Mouse (Mus musculus): ENCODE data around the gene Mlycd. TPM values are rescaled to one million over a fixed set of nuclear protein-coding genes. Genes with fewer than 3 reads are reported as not detected.

Mlycd gene
- polyA plus RNA-seq, 1 experiment from 2014 or later, result 21.9 TPM

DNA sequence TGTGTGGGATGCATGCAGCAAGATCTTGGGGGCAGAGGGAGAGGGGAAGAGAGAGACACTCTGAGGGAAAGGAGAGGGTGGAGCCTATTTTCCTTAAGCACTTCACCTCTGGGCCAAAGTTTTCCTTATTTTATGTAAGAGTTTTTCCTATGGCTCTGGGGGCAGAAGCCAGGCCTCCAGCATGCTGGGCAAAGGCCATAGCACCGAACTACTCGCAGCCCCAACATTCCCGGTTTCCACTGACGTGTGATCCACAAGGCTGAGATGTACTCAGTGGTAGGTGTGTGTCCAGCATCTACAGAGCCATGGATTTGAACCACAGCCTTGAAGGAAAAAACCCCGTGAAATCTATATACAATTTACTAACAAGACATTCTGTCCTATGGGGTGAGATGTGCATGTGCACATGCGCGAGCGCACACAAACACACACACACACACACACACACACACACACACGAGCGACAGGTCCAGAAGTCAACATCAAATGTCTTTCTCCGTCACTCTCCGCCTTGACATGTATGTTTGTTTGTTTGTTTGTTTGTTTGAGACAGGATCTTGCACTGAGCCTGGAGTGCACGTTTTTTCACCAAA lies 39.0 kb downstream of the Mlycd start, which contains the start of gene Osgin1:
Gene Osgin1 (plus strand): TSS at position 543 of the 593 bp plus-strand sequence.
- no peak for TF ChIP-seq CTCF (IDR thresholded peaks at IDR 0.05; ENCODE audit: low read depth)
- DNase-seq (ENCODE audit: low spot score), result no peak
- WGBS, result 79% methylated on average over 13 of the region's 13 CpGs

GRCm38 (mm10) chr8:119434569-119434968 lies 39.9 kb downstream of the Mlycd start:
- H3K9me3 ChIP-seq (replicated peaks; ENCODE audit: low read length), result no peaks in the 10 kb centered on the region
- H3K4me1 ChIP-seq (replicated peaks; ENCODE audit: insufficient read depth, low read length), result peaks cover 12% of the 10 kb centered on the region
- no peak for TF ChIP-seq CTCF (IDR thresholded peaks at IDR 0.05; ENCODE audit: low read depth)
- no peaks in the 10 kb centered on the region for H3K36me3 ChIP-seq (ENCODE audit: insufficient read depth, low read length)
- H3K4me2 ChIP-seq (ENCODE audit: low read length), result no peak overlapping the region
- ATAC-seq (replicated peaks; ENCODE audit: low FRiP score, low read depth) (no peak), DNase-seq (ENCODE audit: low spot score) (no peak)
- no peak overlapping the region for H3K4me3 ChIP-seq (replicated peaks; ENCODE audit: low read depth, low read length)
- no peak overlapping the region for H3K27ac ChIP-seq
- 81% methylated on average over 6 of the region's 6 CpGs for WGBS
- no peak overlapping the region for H3K9ac ChIP-seq (ENCODE audit: low read depth, low read length)
- H3K27me3 ChIP-seq (ENCODE audit: insufficient read depth, low read length), result no peaks in the 10 kb centered on the region

More for the DNA sequence above, 39.0 kb downstream of the Mlycd start, which contains the start of gene Osgin1:
- Histone ChIP-seq H3K4me3 (replicated peaks; ENCODE audit: low read depth, low read length) (no peak within 1 kb of the TSS), H3K9me3 (replicated peaks; ENCODE audit: low read length) (no peaks in the 10 kb centered on the region), H3K4me1 (replicated peaks; ENCODE audit: insufficient read depth, low read length) (peaks cover 20% of the 10 kb centered on the region), H3K4me2 (ENCODE audit: low read length) (no peak within 1 kb of the TSS), H3K9ac (ENCODE audit: low read depth, low read length) (no peak within 1 kb of the TSS), H3K27ac (no peak within 1 kb of the TSS), H3K27me3 (ENCODE audit: insufficient read depth, low read length) (no peaks in the 10 kb centered on the region), H3K36me3 (ENCODE audit: insufficient read depth, low read length) (no peaks in the 10 kb centered on the region)
- ATAC-seq (replicated peaks; ENCODE audit: low FRiP score, low read depth), result no peak

- H3K36me3 ChIP-seq (ENCODE audit: insufficient read depth, low read length), result no peaks in the 10 kb centered on the region
- H3K27ac ChIP-seq, result no peak overlapping the region
- no peak for ATAC-seq (replicated peaks; ENCODE audit: low FRiP score, low read depth)
Observed at GRCm38 (mm10) chr8:119435527-119435926, 40.8 kb downstream of the Mlycd start.

DNA sequence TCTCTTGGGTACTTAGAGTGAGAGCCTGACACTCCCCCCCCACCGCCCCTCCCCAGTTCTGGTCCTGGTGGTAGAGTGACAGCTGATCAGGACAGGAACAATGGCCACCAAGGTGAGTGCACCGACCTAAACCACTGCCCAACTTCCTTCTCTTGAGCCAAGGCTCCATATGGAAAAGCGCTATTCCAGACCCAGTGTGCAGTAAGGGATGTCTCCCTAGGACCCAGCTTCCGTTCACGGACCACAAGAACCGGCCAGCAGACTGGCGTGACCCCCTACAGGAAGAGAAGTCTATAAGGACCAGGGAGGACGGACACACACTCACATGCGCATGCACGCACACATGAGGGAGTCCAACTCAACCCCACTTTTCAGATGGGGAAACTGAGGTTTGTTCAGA lies 41.7 kb downstream of the Mlycd start:
- H3K9me3 ChIP-seq (replicated peaks; ENCODE audit: low read length), result no peaks in the 10 kb centered on the region
- TF ChIP-seq CTCF (IDR thresholded peaks at IDR 0.05; ENCODE audit: low read depth), result no peak
- no peaks in the 10 kb centered on the region for H3K27me3 ChIP-seq (ENCODE audit: insufficient read depth, low read length)
- no peak overlapping the region for H3K4me2 ChIP-seq (ENCODE audit: low read length)
- ATAC-seq (replicated peaks; ENCODE audit: low FRiP score, low read depth) (no peak), DNase-seq (ENCODE audit: low spot score) (no peak)
- WGBS, result 85% methylated on average over 10 of the region's 10 CpGs
- no peaks in the 10 kb centered on the region for H3K36me3 ChIP-seq (ENCODE audit: insufficient read depth, low read length)
- no peak overlapping the region for H3K9ac ChIP-seq (ENCODE audit: low read depth, low read length)
- H3K4me1 ChIP-seq (replicated peaks; ENCODE audit: insufficient read depth, low read length), result peaks cover 13% of the 10 kb centered on the region; the same call in 1 of the 2 replicates
- H3K27ac ChIP-seq, result 0 out of 2 replicates have a peak overlapping the region, but pooled peaks have one; percentile 19
- H3K4me3 ChIP-seq (replicated peaks; ENCODE audit: low read depth, low read length), result no peak overlapping the region

More at GRCm38 (mm10) chr8:119435527-119435926, 40.8 kb downstream of the Mlycd start:
- 0 out of 2 replicates have a peak, but pooled peaks cover 7% of the 10 kb centered on the region for H3K4me1 ChIP-seq (replicated peaks; ENCODE audit: insufficient read depth, low read length)
- H3K9me3 ChIP-seq (replicated peaks; ENCODE audit: low read length), result no peaks in the 10 kb centered on the region
- no peaks in the 10 kb centered on the region for H3K27me3 ChIP-seq (ENCODE audit: insufficient read depth, low read length)
- H3K4me3 ChIP-seq (replicated peaks; ENCODE audit: low read depth, low read length), result no peak overlapping the region
- no peak for TF ChIP-seq CTCF (IDR thresholded peaks at IDR 0.05; ENCODE audit: low read depth)
- 86% methylated on average over 7 of the region's 7 CpGs for WGBS
- no peak overlapping the region for H3K9ac ChIP-seq (ENCODE audit: low read depth, low read length)
- DNase-seq (ENCODE audit: low spot score), result no peak
- no peak overlapping the region for H3K4me2 ChIP-seq (ENCODE audit: low read length)

- no peaks in the 10 kb centered on the region for H3K27me3 ChIP-seq (ENCODE audit: insufficient read depth, low read length)
- no peaks in the 10 kb centered on the region for H3K9me3 ChIP-seq (replicated peaks; ENCODE audit: low read length)
- H3K4me1 ChIP-seq (replicated peaks; ENCODE audit: insufficient read depth, low read length), result peaks cover 13% of the 10 kb centered on the region; the same call in 1 of the 2 replicates
- H3K9ac ChIP-seq (ENCODE audit: low read depth, low read length), result 0 out of 2 replicates have a peak overlapping the region, but pooled peaks have one; percentile 48
- 0 out of 2 replicates have a peak overlapping the region, but pooled peaks have one; percentile 4 for H3K4me3 ChIP-seq (replicated peaks; ENCODE audit: low read depth, low read length)
- no peak for TF ChIP-seq CTCF (IDR thresholded peaks at IDR 0.05; ENCODE audit: low read depth)
- DNase-seq (ENCODE audit: low spot score), result no peak
- H3K36me3 ChIP-seq (ENCODE audit: insufficient read depth, low read length), result no peaks in the 10 kb centered on the region
- peak; percentile 71 for ATAC-seq (replicated peaks; ENCODE audit: low FRiP score, low read depth)
- peak overlapping the region; percentile 66 for H3K27ac ChIP-seq
- 16% methylated on average over 9 of the region's 9 CpGs for WGBS
- H3K4me2 ChIP-seq (ENCODE audit: low read length), result peak overlapping the region; percentile 41
Observed at GRCm38 (mm10) chr8:119436933-119437332, 42.3 kb downstream of the Mlycd start.

- H3K9ac ChIP-seq (ENCODE audit: low read depth, low read length), result 0 out of 2 replicates have a peak overlapping the region, but pooled peaks have one; percentile 48
- H3K4me3 ChIP-seq (replicated peaks; ENCODE audit: low read depth, low read length), result 0 out of 2 replicates have a peak overlapping the region, but pooled peaks have one; percentile 4
- DNase-seq (ENCODE audit: low spot score) (no peak), ATAC-seq (replicated peaks; ENCODE audit: low FRiP score, low read depth) (no peak)
- WGBS, result 53% methylated on average over 11 of the region's 11 CpGs
- peaks cover 13% of the 10 kb centered on the region; the same call in 1 of the 2 replicates for H3K4me1 ChIP-seq (replicated peaks; ENCODE audit: insufficient read depth, low read length)
- no peaks in the 10 kb centered on the region for H3K9me3 ChIP-seq (replicated peaks; ENCODE audit: low read length)
- no peak for TF ChIP-seq CTCF (IDR thresholded peaks at IDR 0.05; ENCODE audit: low read depth)
- H3K4me2 ChIP-seq (ENCODE audit: low read length), result peak overlapping the region; percentile 41
- peak overlapping the region; percentile 66 for H3K27ac ChIP-seq
- H3K27me3 ChIP-seq (ENCODE audit: insufficient read depth, low read length), result no peaks in the 10 kb centered on the region
- no peaks in the 10 kb centered on the region for H3K36me3 ChIP-seq (ENCODE audit: insufficient read depth, low read length)
Observed at GRCm38 (mm10) chr8:119437506-119437905, 42.8 kb downstream of the Mlycd start.

Measured in kidney, postnatal 0 days (tissue).